Mouse (Mus musculus): ENCODE results near the gene Usp48. TPM values are rescaled to one million over a fixed set of nuclear protein-coding genes. Genes with fewer than 3 reads are reported as not detected.
"Not testable (repeated sequence)": the region's sequence is repeated elsewhere in the genome, so short reads cannot be mapped to it uniquely, and the experiment has no call there.

The Usp48 gene
- 25.2 and 62.5 TPM in 2 replicates for polyA plus RNA-seq (2012; ENCODE audit: insufficient read depth, insufficient read length, missing spikeins)

DNA sequence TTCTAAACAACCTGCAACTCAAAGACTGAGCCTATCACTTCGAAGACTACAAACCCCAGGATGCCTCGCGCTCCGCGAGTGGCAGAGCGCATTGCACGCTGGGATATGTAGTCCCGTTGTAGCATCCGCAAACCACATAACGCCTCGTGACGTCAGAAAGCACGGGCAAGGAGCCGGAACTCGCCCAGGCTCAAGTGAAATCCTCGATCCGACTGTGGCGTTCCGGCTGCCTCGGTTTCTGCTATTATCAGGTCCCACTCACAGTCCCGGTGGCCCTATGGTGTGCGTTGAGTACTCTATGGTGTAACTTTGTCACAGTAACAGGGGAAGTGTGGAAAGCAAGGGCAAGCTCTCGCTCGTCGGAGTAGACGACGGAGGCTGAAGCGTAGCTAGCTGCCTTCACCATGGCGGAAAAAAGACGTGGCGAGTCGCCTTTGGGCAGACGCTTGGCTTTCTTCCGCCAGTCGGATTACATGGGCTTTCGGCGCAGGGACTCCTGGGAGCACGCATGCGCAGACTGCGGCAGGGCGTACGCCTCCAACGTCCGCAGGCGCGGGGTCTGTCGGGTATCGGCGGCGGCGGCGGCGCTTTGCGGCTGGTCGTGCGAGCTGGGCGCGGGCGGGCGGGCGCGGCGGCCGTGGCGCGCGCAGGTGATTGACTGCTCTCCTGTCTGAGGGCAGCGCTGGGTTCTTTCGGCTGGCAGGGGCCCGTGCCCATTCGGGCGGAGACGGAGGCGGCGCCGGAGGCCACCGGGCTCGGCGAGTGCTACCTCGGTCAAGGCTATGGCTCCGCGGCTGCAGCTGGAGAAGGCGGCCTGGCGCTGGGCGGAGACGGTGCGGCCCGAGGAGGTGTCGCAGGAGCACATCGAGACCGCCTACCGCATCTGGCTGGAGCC, at the start of gene Usp48:
Gene Usp48 (plus strand): TSS at position 155 of the 895 bp plus-strand sequence.
- H3K27ac ChIP-seq (replicated peaks; ENCODE audit: low read depth, low read length): peak within 1 kb of the TSS; percentile 100
- H3K4me3 ChIP-seq (ENCODE audit: insufficient read depth, low read depth, low read length): peak within 1 kb of the TSS; percentile 92
- H3K4me1 ChIP-seq (ENCODE audit: control insufficient read depth, insufficient read depth, insufficient read length, low read length): peaks cover 14% of the 10 kb centered on the region

DNA sequence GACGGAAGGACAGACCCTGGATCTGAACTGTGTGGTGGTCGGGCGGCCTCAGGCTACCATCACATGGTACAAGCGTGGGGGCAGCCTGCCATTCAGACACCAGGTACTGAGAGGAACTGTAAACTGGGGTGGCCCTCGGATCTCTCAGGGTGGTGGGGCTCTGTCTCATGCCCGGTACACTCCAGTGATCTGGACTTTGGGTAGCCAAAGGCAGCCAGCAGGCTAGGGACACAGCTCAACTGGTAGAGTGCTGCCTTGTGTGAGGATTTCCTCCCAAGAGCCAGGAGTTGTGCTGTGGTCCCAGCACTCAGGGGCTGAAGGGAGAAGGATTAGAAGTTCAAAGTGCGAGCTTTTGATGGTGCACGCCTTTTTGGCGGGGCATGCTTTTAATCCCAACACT, 48.0 kb upstream of the Usp48 start:
- no peaks in the 10 kb centered on the region for H3K4me1 ChIP-seq (ENCODE audit: control insufficient read depth, insufficient read depth, insufficient read length, low read length)
- no peak overlapping the region for H3K4me3 ChIP-seq (ENCODE audit: insufficient read depth, low read depth, low read length)
- H3K27ac ChIP-seq (replicated peaks; ENCODE audit: low read depth, low read length): no peak overlapping the region

GRCm38 (mm10) chr4:137546003-137546525, 47.5 kb upstream of the Usp48 start:
- Histone ChIP-seq H3K4me3 (ENCODE audit: insufficient read depth, low read depth, low read length) (no peak overlapping the region), H3K27ac (replicated peaks; ENCODE audit: low read depth, low read length) (no peak overlapping the region), H3K4me1 (ENCODE audit: control insufficient read depth, insufficient read depth, insufficient read length, low read length) (no peaks in the 10 kb centered on the region)

DNA sequence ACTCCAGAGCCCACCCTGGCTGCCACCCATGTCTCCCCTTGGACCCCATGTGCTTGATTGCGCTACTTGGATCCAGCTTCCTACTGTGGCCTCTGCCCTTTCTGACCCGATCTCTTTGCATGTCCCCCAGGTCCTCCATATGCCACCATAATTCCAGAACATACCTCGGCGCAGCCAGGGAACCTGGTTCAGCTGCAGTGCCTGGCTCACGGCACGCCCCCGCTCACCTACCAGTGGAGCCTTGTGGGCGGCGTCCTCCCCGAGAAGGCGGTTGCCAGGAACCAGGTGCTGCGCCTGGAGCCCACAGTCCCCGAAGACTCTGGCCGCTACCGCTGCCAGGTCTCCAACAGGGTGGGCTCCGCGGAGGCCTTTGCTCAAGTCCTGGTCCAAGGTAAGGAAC, 40.1 kb upstream of the Usp48 start:
- Histone ChIP-seq H3K4me1 (ENCODE audit: control insufficient read depth, insufficient read depth, insufficient read length, low read length) (no peaks in the 10 kb centered on the region), H3K27ac (replicated peaks; ENCODE audit: low read depth, low read length) (no peak overlapping the region)

GRCm38 (mm10) chr4:137556673-137557210, 36.8 kb upstream of the Usp48 start:
- no peak overlapping the region for H3K27ac ChIP-seq (replicated peaks; ENCODE audit: low read depth, low read length)
- H3K4me3 ChIP-seq (ENCODE audit: insufficient read depth, low read depth, low read length): no peak overlapping the region
- H3K4me1 ChIP-seq (ENCODE audit: control insufficient read depth, insufficient read depth, insufficient read length, low read length): no peaks in the 10 kb centered on the region

More for the DNA sequence above, 40.1 kb upstream of the Usp48 start:
- H3K4me3 ChIP-seq (ENCODE audit: insufficient read depth, low read depth, low read length): no peak overlapping the region

GRCm38 (mm10) chr4:137569873-137570272, 23.7 kb upstream of the Usp48 start:
- Histone ChIP-seq H3K4me3 (ENCODE audit: insufficient read depth, low read depth, low read length) (no peak overlapping the region), H3K4me1 (ENCODE audit: control insufficient read depth, insufficient read depth, insufficient read length, low read length) (no peaks in the 10 kb centered on the region), H3K27ac (replicated peaks; ENCODE audit: low read depth, low read length) (no peak overlapping the region)

- H3K4me1 ChIP-seq (ENCODE audit: control insufficient read depth, insufficient read depth, insufficient read length, low read length): no peaks in the 10 kb centered on the region
- no peak within 1 kb of the TSS for H3K4me3 ChIP-seq (ENCODE audit: insufficient read depth, low read depth, low read length)
- H3K27ac ChIP-seq (replicated peaks; ENCODE audit: low read depth, low read length): no peak within 1 kb of the TSS
Measured at GRCm38 (mm10) chr4:137574469-137574868, 19.1 kb upstream of the Usp48 start, which contains the start of gene Ldlrad2. Gene Ldlrad2, minus strand, starts transcription at chr4:137574569.

DNA sequence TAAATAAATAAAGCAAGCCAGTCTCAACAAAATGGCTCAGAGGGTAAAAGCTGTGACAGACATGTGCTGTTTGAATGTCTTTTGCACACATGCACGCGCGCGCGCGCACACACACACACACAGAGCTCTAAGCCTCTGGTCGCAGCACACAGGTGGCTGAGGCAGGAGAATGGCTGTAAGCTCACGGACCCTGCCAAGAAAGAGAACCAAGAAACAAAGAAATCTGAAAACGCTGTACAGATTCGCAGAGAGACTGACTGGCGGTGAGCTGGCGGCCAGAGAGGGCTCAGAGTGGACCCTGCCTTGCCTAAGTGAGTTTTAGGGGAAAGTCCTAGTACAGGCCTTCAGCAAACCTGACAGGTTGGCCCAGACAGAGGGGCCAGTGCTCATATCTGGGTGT, 16.1 kb upstream of the Usp48 start:
- H3K4me3 ChIP-seq (ENCODE audit: insufficient read depth, low read depth, low read length): no peak overlapping the region
- no peaks in the 10 kb centered on the region for H3K4me1 ChIP-seq (ENCODE audit: control insufficient read depth, insufficient read depth, insufficient read length, low read length)
- H3K27ac ChIP-seq (replicated peaks; ENCODE audit: low read depth, low read length): no peak overlapping the region

DNA sequence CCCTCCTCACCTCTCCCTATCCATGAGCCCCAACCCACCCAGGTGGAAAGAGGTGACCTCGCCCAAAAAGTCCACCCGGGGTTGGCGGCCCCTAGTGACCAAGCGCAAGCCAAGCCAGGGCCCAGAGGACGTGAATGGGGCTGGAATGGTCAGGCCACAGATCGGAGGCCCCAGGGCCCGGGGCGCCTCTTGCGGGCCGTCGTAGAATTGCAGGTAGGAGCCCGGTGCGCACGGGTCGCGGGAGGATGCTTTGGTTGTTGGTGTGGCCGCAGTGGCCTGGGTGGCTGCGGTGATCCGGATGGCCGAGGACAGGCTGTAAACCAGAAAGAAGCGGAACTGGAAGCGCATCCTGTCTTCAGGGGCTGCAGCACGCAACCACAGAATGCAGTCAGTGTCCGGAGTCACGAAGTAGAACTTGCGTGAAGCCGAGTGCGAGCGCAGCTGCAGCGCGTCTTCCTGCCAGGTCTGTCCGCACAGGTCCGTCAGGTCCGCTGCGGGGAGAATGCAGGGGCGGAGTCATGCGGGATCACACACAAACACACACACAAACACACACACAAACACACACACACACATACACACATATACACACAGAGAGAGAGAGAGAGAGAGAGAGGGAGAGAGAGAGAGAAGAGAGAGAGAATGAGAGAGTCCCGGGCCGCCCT, 15.2 kb upstream of the Usp48 start:
- H3K27ac ChIP-seq (replicated peaks; ENCODE audit: low read depth, low read length): no peak overlapping the region
- no peaks in the 10 kb centered on the region for H3K4me1 ChIP-seq (ENCODE audit: control insufficient read depth, insufficient read depth, insufficient read length, low read length)
- no peak overlapping the region for H3K4me3 ChIP-seq (ENCODE audit: insufficient read depth, low read depth, low read length)

DNA sequence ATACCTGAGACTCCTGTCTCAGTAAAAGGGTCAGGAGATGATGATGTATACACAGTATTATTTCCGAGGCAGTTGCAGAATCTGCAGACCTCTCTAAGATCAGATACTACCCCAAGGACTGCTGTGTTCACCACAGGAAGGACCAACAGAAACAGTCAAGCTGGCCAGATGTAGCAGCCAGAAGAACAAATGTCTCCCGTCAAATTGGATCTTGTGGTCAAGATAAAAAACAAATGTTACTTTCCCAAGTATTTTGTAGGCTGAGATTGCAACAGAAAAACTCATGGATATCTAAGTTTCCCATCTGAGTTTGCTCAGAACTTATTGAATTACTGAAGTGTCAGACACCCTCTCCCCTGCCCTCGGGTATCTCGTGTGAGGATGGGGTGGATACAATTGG, 13.8 kb upstream of the Usp48 start:
- no peak overlapping the region for H3K4me3 ChIP-seq (ENCODE audit: insufficient read depth, low read depth, low read length)

GRCm38 (mm10) chr4:137580299-137580698, 13.3 kb upstream of the Usp48 start:
- H3K4me3 ChIP-seq (ENCODE audit: insufficient read depth, low read depth, low read length): no peak overlapping the region
- H3K4me1 ChIP-seq (ENCODE audit: control insufficient read depth, insufficient read depth, insufficient read length, low read length): no peaks in the 10 kb centered on the region
- no peak overlapping the region for H3K27ac ChIP-seq (replicated peaks; ENCODE audit: low read depth, low read length)

More for the DNA sequence above, 13.8 kb upstream of the Usp48 start:
- H3K27ac ChIP-seq (replicated peaks; ENCODE audit: low read depth, low read length): no peak overlapping the region
- H3K4me1 ChIP-seq (ENCODE audit: control insufficient read depth, insufficient read depth, insufficient read length, low read length): no peaks in the 10 kb centered on the region

DNA sequence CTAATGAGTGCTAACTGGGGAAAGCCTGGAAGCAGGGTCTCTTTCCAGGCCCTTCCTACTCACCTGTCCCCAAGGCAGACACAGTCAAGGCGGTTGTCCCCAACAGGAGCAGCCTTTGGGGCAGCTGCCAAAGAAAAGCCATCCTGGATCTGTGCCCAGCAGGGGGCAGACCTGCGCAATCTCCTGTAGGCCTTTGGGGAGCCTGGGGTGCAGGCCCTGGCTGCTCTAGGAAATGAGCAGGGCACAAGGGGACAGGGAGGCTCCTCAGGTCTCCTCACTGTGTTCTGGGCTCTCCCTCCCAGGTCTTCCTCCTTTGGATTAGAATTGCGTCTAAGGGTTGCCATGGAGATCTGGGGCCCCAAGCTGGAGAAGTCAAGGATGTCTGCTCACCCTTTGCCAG, 11.7 kb upstream of the Usp48 start:
- no peaks in the 10 kb centered on the region for H3K4me1 ChIP-seq (ENCODE audit: control insufficient read depth, insufficient read depth, insufficient read length, low read length)
- H3K27ac ChIP-seq (replicated peaks; ENCODE audit: low read depth, low read length): no peak overlapping the region
- H3K4me3 ChIP-seq (ENCODE audit: insufficient read depth, low read depth, low read length): no peak overlapping the region

DNA sequence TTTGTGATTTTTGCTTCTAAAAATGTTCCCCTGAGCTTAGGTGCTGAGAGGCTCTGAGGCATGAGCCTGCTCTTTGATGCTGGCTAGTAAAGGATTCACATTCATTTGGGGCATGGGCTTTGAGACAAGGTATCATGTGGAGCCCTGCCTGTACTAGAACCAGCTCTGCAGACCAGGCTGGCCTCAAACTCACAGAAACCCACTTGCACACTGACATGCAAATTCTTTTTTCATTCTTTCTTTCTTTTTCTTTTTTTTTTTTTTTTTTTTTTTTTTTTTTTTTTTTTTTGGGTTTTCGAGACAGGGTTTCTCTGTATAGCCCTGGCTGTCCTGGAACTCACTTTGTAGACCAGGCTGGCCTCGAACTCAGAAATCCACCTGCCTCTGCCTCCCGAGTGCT, 4.5 kb upstream of the Usp48 start:
- not testable (repeated sequence) for H3K4me1 ChIP-seq (ENCODE audit: control insufficient read depth, insufficient read depth, insufficient read length, low read length); H3K4me3 ChIP-seq (ENCODE audit: insufficient read depth, low read depth, low read length); H3K27ac ChIP-seq (replicated peaks; ENCODE audit: low read depth, low read length)

GRCm38 (mm10) chr4:137589586-137589985, 4.0 kb upstream of the Usp48 start:
- Histone ChIP-seq H3K27ac (replicated peaks; ENCODE audit: low read depth, low read length) (no peak overlapping the region), H3K4me1 (ENCODE audit: control insufficient read depth, insufficient read depth, insufficient read length, low read length) (no peaks in the 10 kb centered on the region), H3K4me3 (ENCODE audit: insufficient read depth, low read depth, low read length) (no peak overlapping the region)

DNA sequence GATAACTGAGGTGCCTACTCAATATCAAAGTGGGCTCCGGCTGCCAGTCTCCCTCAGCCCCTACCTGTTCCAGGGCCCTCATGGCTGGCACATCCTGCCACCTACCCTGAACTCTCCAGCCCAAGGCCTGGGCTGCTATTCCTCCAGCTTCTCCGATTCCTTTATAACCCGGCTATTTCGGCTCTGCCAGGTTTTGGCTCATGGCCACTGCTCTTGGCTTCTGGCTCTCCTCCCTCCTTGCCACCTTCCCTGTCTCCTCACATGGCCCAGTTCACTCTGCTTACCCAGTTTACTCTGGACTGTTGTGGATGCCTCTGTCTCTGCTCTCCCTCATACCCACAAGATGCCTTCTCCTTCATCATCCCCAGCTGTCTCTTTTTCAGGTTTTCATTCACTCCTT, 2.6 kb upstream of the Usp48 start:
- Histone ChIP-seq H3K4me1 (ENCODE audit: control insufficient read depth, insufficient read depth, insufficient read length, low read length) (peaks cover 4% of the 10 kb centered on the region), H3K27ac (replicated peaks; ENCODE audit: low read depth, low read length) (no peak overlapping the region), H3K4me3 (ENCODE audit: insufficient read depth, low read depth, low read length) (no peak overlapping the region)
